Mouse (Mus musculus): ENCODE measurements around the gene Olfr1450.
"Not testable (repeated sequence)": the region's sequence is repeated elsewhere in the genome, so short reads cannot be mapped to it uniquely, and the experiment has no call there.

Gene Olfr1450

GRCm38 (mm10) chr19:12949958-12950357 is at the start of gene Olfr1450:
Olfr1450 (plus strand) TSS chr19:12950258.
- no peak for DNase-seq (ENCODE audit: low read depth in 1 of 2, low spot score in 2 of 2)

GRCm38 (mm10) chr19:12903643-12904042 is 46.4 kb upstream of the Olfr1450 start, which contains the start of gene Olfr1447:
Olfr1447 (minus strand) TSS chr19:12903743.
- no peak for DNase-seq (ENCODE audit: low read depth in 1 of 2, low spot score in 2 of 2)

- DNase-seq (ENCODE audit: low read depth in 1 of 2, low spot score in 2 of 2), result no peak
Observed at GRCm38 (mm10) chr19:12924319-12924718, 25.7 kb upstream of the Olfr1450 start, which contains the start of gene Olfr1448. Olfr1448 (minus strand) TSS chr19:12924419.

- DNase-seq (ENCODE audit: low read depth in 1 of 2, low spot score in 2 of 2), result no peak
Observed at GRCm38 (mm10) chr19:12930540-12930939, 19.5 kb upstream of the Olfr1450 start, which contains the start of gene Olfr1449. Olfr1449 (plus strand) TSS chr19:12930840.

DNA sequence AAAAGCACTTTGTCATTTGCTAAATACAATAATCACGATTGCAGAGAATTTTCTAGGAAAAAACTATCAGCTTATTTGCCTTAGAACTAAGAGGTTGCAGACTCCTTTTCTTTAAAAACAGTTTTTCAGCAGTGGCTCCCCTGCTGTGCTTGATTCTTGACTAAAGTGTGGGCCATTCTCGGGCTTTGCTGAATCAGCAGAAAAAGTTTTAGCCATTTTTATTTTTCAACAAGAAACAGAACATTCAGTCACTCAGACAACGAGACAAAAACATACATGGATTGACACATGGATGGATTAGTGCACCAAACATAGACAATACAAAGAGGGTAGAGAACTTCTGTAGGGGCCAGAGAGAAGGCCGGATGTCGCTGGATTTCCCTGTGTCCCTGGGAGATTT is 20.0 kb downstream of the Olfr1450 start:
- DNase-seq (ENCODE audit: low read depth in 1 of 2, low spot score in 2 of 2), result not testable (repeated sequence)

DNA sequence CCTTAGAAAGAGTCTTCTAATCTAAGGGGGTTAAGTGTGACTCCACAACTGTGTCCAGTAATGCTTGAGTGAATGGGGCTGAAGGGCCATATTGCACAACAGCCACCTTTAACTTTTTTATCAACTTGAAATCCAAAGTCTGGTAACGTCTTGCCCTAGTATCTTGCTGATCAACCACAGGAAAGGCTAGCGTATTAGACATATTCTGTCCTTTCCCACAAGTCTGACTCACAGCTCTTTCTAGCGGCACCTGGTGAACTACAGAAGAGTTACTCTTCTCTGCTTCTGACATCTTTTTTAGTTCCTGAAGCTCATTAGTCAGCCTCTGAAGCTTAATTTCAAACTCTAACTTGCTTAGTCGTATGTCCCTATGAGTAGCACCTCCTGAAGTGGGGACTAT is 42.3 kb downstream of the Olfr1450 start:
- not testable (repeated sequence) for DNase-seq (ENCODE audit: low read depth in 1 of 2, low spot score in 2 of 2)

- DNase-seq (ENCODE audit: low read depth in 1 of 2, low spot score in 2 of 2), result no peak
Observed at GRCm38 (mm10) chr19:12994714-12995113, 44.7 kb downstream of the Olfr1450 start, which contains the start of gene Olfr1451. Olfr1451 (plus strand) TSS chr19:12995014.
